Mouse (Mus musculus): Measurements from ENCODE around the gene Mageh1. TPM values are rescaled to one million over a fixed set of nuclear protein-coding genes. Genes with fewer than 3 reads are reported as not detected.

Mageh1 gene
- polyA plus RNA-seq, 1 experiment from 2014 or later = 57.2 TPM

Other genes with a start within 250 kb of the Mageh1 start
- 2.1 and 2.4 TPM in 2 replicates for gene Usp51, start 31.1 kb downstream of the Mageh1 start, polyA plus RNA-seq (2016; fragmentation: Nextera tagmentation; extraction: Ambion mirVana)
- 0.06 TPM in 1 of 2 replicates, not detected in the other for gene Foxr2, start 81.2 kb upstream of the Mageh1 start, polyA plus RNA-seq (2016; fragmentation: Nextera tagmentation; extraction: Ambion mirVana)
- 4.4 and 5.1 TPM in 2 replicates for gene Rragb, start 102.4 kb upstream of the Mageh1 start, polyA plus RNA-seq (2016; fragmentation: Nextera tagmentation; extraction: Ambion mirVana)
- gene Klf8, start 199.9 kb upstream of the Mageh1 start, polyA plus RNA-seq (2016; fragmentation: Nextera tagmentation; extraction: Ambion mirVana) = 1.4 and 3.2 TPM in 2 replicates

Data from limb, embryonic 12.5 days (tissue).